Mouse (Mus musculus): ENCODE data around the gene Nufip2. TPM values are rescaled to one million over a fixed set of nuclear protein-coding genes. Genes with fewer than 3 reads are reported as not detected.

The Nufip2 gene
- total and polyA plus RNA-seq, 2 experiments from 2014 or later: 3.0 to 52.0 TPM

GRCm38 (mm10) chr11:77787707-77788106 is 101.8 kb downstream of the Nufip2 start, which contains the start of gene Gm10277:
TSS of gene Gm10277 (minus strand) at chr11:77787747.
- Histone ChIP-seq H3K9me3 (ENCODE audit: low read length) (no peaks in the 10 kb centered on the region), H3K9ac (no peak within 1 kb of the TSS), H3K4me2 (ENCODE audit: low read depth) (no peak within 1 kb of the TSS), H3K27me3 (ENCODE audit: insufficient read depth, low read length) (no peaks in the 10 kb centered on the region), H3K4me3 (ENCODE audit: low read depth, low read length) (no peak within 1 kb of the TSS), H3K27ac (ENCODE audit: low read depth, low read length) (peak within 1 kb of the TSS; percentile 24; the same call in 1 of the 2 replicates), H3K4me1 (ENCODE audit: insufficient read depth) (peaks cover 20% of the 10 kb centered on the region; the same call in 1 of the 2 replicates), H3K36me3 (ENCODE audit: insufficient read depth) (no peaks in the 10 kb centered on the region)
- no peak for TF ChIP-seq CTCF (IDR thresholded peaks at IDR 0.05; ENCODE audit: low read depth)
- no peak for ATAC-seq
- WGBS: 85% methylated on average over 5 of the region's 5 CpGs
- DNase-seq: no peak

GRCm38 (mm10) chr11:77789512-77789911 is 103.6 kb downstream of the Nufip2 start:
- Histone ChIP-seq H3K27me3 (ENCODE audit: insufficient read depth, low read length) (no peaks in the 10 kb centered on the region), H3K4me2 (ENCODE audit: low read depth) (no peak overlapping the region), H3K4me1 (ENCODE audit: insufficient read depth) (peaks cover 5% of the 10 kb centered on the region; the same call in 1 of the 2 replicates), H3K9ac (no peak overlapping the region), H3K9me3 (ENCODE audit: low read length) (no peaks in the 10 kb centered on the region), H3K36me3 (ENCODE audit: insufficient read depth) (no peaks in the 10 kb centered on the region), H3K27ac (ENCODE audit: low read depth, low read length) (no peak overlapping the region), H3K4me3 (ENCODE audit: low read depth, low read length) (no peak overlapping the region)
- TF ChIP-seq CTCF (IDR thresholded peaks at IDR 0.05; ENCODE audit: low read depth): no peak
- ATAC-seq (no peak), DNase-seq (no peak)
- 90% methylated on average over 5 of the region's 5 CpGs for WGBS

GRCm38 (mm10) chr11:77790286-77790685 is 104.3 kb downstream of the Nufip2 start:
- no peak overlapping the region for H3K9ac ChIP-seq
- DNase-seq: no peak
- H3K36me3 ChIP-seq (ENCODE audit: insufficient read depth): no peaks in the 10 kb centered on the region

DNA sequence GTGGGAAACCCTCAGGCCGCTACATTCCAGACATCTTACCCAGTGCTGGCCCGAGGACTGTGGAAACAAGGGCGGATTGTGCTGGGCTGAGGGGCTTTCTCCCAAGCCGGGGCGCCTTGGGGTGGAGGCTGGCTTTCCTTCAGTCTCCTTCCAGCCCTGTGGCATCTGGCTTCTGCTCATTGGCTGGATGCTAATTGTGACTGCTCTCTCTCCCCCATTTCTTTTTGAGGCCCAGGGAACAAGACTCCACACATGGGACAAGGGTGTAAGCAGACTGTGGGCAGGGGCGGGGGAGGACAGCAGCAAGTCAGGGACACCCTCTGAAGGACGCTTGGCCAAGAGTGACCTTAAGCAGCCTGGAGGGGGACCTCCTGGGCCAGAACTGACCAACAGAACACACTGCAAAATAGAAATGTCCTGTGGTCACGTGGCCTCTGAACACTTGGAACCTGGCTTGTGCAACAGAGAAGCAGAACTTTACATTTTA is 105.3 kb downstream of the Nufip2 start:
- DNase-seq: no peak
- Histone ChIP-seq H3K36me3 (ENCODE audit: insufficient read depth) (no peaks in the 10 kb centered on the region), H3K27me3 (ENCODE audit: insufficient read depth, low read length) (no peaks in the 10 kb centered on the region), H3K4me1 (ENCODE audit: insufficient read depth) (peaks cover 5% of the 10 kb centered on the region; the same call in 1 of the 2 replicates), H3K9me3 (ENCODE audit: low read length) (no peaks in the 10 kb centered on the region), H3K9ac (peak overlapping the region; percentile 0; the same call in 1 of the 2 replicates), H3K4me2 (ENCODE audit: low read depth) (no peak overlapping the region), H3K27ac (ENCODE audit: low read depth, low read length) (peak overlapping the region; percentile 78), H3K4me3 (ENCODE audit: low read depth, low read length) (no peak overlapping the region)
- 23% methylated on average over 8 of the region's 8 CpGs for WGBS
- ATAC-seq: peak; percentile 67
- TF ChIP-seq CTCF (IDR thresholded peaks at IDR 0.05; ENCODE audit: low read depth): no peak

More at GRCm38 (mm10) chr11:77790286-77790685, 104.3 kb downstream of the Nufip2 start:
- WGBS: 38% methylated on average over 9 of the region's 9 CpGs
- Histone ChIP-seq H3K9me3 (ENCODE audit: low read length) (no peaks in the 10 kb centered on the region), H3K4me2 (ENCODE audit: low read depth) (no peak overlapping the region), H3K27me3 (ENCODE audit: insufficient read depth, low read length) (no peaks in the 10 kb centered on the region), H3K27ac (ENCODE audit: low read depth, low read length) (peak overlapping the region; percentile 78), H3K4me3 (ENCODE audit: low read depth, low read length) (no peak overlapping the region), H3K4me1 (ENCODE audit: insufficient read depth) (peaks cover 5% of the 10 kb centered on the region; the same call in 1 of the 2 replicates)
- ATAC-seq: no peak
- no peak for TF ChIP-seq CTCF (IDR thresholded peaks at IDR 0.05; ENCODE audit: low read depth)

Other genes starting within 250 kb of the Nufip2 start
- gene Coro6, start 223.7 kb upstream of the Nufip2 start, total RNA-seq (2014; rRNA removed): 0.43 and 0.54 TPM in 2 replicates
- gene Coro6, start 223.7 kb upstream of the Nufip2 start, polyA plus RNA-seq (2015; fragmentation: Nextera tagmentation; extraction: Ambion mirVana): 0.12 and 0.28 TPM in 2 replicates
- 81.7 and 81.9 TPM in 2 replicates for gene Ankrd13b, start 196.5 kb upstream of the Nufip2 start, total RNA-seq (2014; rRNA removed)
- gene Ankrd13b, start 196.5 kb upstream of the Nufip2 start, polyA plus RNA-seq (2015; fragmentation: Nextera tagmentation; extraction: Ambion mirVana): 55.4 and 56.8 TPM in 2 replicates
- gene Git1, start 192.6 kb upstream of the Nufip2 start, total RNA-seq (2014; rRNA removed): 91.2 and 126 TPM in 2 replicates
- 20.1 and 22.1 TPM in 2 replicates for gene Git1, start 192.6 kb upstream of the Nufip2 start, polyA plus RNA-seq (2015; fragmentation: Nextera tagmentation; extraction: Ambion mirVana)
- 1.6 and 1.9 TPM in 2 replicates for gene Abhd15, start 171.0 kb upstream of the Nufip2 start, total RNA-seq (2014; rRNA removed)
- 1.1 and 1.5 TPM in 2 replicates for gene Abhd15, start 171.0 kb upstream of the Nufip2 start, polyA plus RNA-seq (2015; fragmentation: Nextera tagmentation; extraction: Ambion mirVana)
- gene Trp53i13, start 170.2 kb upstream of the Nufip2 start, total RNA-seq (2014; rRNA removed): 7.7 and 12.4 TPM in 2 replicates
- gene Trp53i13, start 170.2 kb upstream of the Nufip2 start, polyA plus RNA-seq (2015; fragmentation: Nextera tagmentation; extraction: Ambion mirVana): 12.3 and 12.4 TPM in 2 replicates
- not detected in 2 replicates for gene Gm10392, start 167.0 kb upstream of the Nufip2 start, total RNA-seq (2014; rRNA removed)
- not detected in 2 replicates for gene Gm10392, start 167.0 kb upstream of the Nufip2 start, polyA plus RNA-seq (2015; fragmentation: Nextera tagmentation; extraction: Ambion mirVana)
- 74.2 and 87.4 TPM in 2 replicates for gene Taok1, start 78.3 kb upstream of the Nufip2 start, total RNA-seq (2014; rRNA removed)
- 20.4 and 30.8 TPM in 2 replicates for gene Taok1, start 78.3 kb upstream of the Nufip2 start, polyA plus RNA-seq (2015; fragmentation: Nextera tagmentation; extraction: Ambion mirVana)
- gene Cryba1, start 39.1 kb downstream of the Nufip2 start, total RNA-seq (2014; rRNA removed): 0.23 and 0.95 TPM in 2 replicates
- 0.41 and 0.88 TPM in 2 replicates for gene Cryba1, start 39.1 kb downstream of the Nufip2 start, polyA plus RNA-seq (2015; fragmentation: Nextera tagmentation; extraction: Ambion mirVana)
- gene Myo18a, start 77.1 kb downstream of the Nufip2 start, total RNA-seq (2014; rRNA removed): 67.5 and 85.2 TPM in 2 replicates
- 23.9 and 33.8 TPM in 2 replicates for gene Myo18a, start 77.1 kb downstream of the Nufip2 start, polyA plus RNA-seq (2015; fragmentation: Nextera tagmentation; extraction: Ambion mirVana)
- gene Gm10277, start 101.6 kb downstream of the Nufip2 start, total RNA-seq (2014; rRNA removed): not detected in 2 replicates
- 0.29 TPM in 1 of 2 replicates, not detected in the other for gene Gm10277, start 101.6 kb downstream of the Nufip2 start, polyA plus RNA-seq (2015; fragmentation: Nextera tagmentation; extraction: Ambion mirVana)
- 3.8 and 6.8 TPM in 2 replicates for gene Pipox, start 207.9 kb downstream of the Nufip2 start, total RNA-seq (2014; rRNA removed)
- gene Pipox, start 207.9 kb downstream of the Nufip2 start, polyA plus RNA-seq (2015; fragmentation: Nextera tagmentation; extraction: Ambion mirVana): 3.7 and 4.2 TPM in 2 replicates
- 150 and 194 TPM in 2 replicates for gene Sez6, start 244.6 kb downstream of the Nufip2 start, total RNA-seq (2014; rRNA removed)
- gene Sez6, start 244.6 kb downstream of the Nufip2 start, polyA plus RNA-seq (2015; fragmentation: Nextera tagmentation; extraction: Ambion mirVana): 183 and 214 TPM in 2 replicates